Mouse (Mus musculus): Measurements from ENCODE around the gene Tmc2.

Tmc2 gene

GRCm38 (mm10) chr2:130248226-130248625 lies 53.2 kb downstream of the Tmc2 start:
- intact Hi-C loops (cut with DNase I), result loop anchor here (5.0 to 10.0 kb wide), 2 partner anchors 181 to 343 kb away; no protein-coding TSS in a partner anchor

- intact Hi-C loops (cut with DNase I), result no loop called here
Measured at GRCm38 (mm10) chr2:130256762-130257161, 61.8 kb downstream of the Tmc2 start.

GRCm38 (mm10) chr2:130260822-130261221 lies 65.8 kb downstream of the Tmc2 start:
- intact Hi-C loops (cut with DNase I), result no loop called here

GRCm38 (mm10) chr2:130261914-130262313 lies 66.9 kb downstream of the Tmc2 start:
- intact Hi-C loops (cut with DNase I), result no loop called here

- intact Hi-C loops (cut with DNase I), result no loop called here
Measured at GRCm38 (mm10) chr2:130262398-130262797, 67.4 kb downstream of the Tmc2 start.

- intact Hi-C loops (cut with DNase I), result no loop called here
Measured at GRCm38 (mm10) chr2:130265520-130265919, 70.5 kb downstream of the Tmc2 start.

- intact Hi-C loops (cut with DNase I), result no loop called here
Measured at GRCm38 (mm10) chr2:130268074-130268473, 73.1 kb downstream of the Tmc2 start.

GRCm38 (mm10) chr2:130273732-130274131 lies 78.7 kb downstream of the Tmc2 start:
- intact Hi-C loops (cut with DNase I), result no loop called here

GRCm38 (mm10) chr2:130274149-130274861 lies 79.3 kb downstream of the Tmc2 start, which contains the start of gene Nop56:
TSS of gene Nop56 (plus strand) at chr2:130274430.
- intact Hi-C loops (cut with DNase I), result no loop called here

- intact Hi-C loops (cut with DNase I), result no loop called here
Measured at GRCm38 (mm10) chr2:130274862-130275261, 79.9 kb downstream of the Tmc2 start.

GRCm38 (mm10) chr2:130275649-130276048 lies 80.7 kb downstream of the Tmc2 start:
- intact Hi-C loops (cut with DNase I), result no loop called here

- intact Hi-C loops (cut with DNase I), result no loop called here
Measured at GRCm38 (mm10) chr2:130279600-130280091, 84.7 kb downstream of the Tmc2 start.

GRCm38 (mm10) chr2:130280224-130280623 lies 85.2 kb downstream of the Tmc2 start:
- intact Hi-C loops (cut with DNase I), result no loop called here

GRCm38 (mm10) chr2:130280818-130281217 lies 85.8 kb downstream of the Tmc2 start:
- intact Hi-C loops (cut with DNase I), result no loop called here

- intact Hi-C loops (cut with DNase I), result no loop called here
Measured at GRCm38 (mm10) chr2:130283854-130284654, 89.1 kb downstream of the Tmc2 start, which contains the start of gene Idh3b. TSS of gene Idh3b (minus strand) at chr2:130284547.

- intact Hi-C loops (cut with DNase I), result no loop called here
Measured at GRCm38 (mm10) chr2:130289086-130289485, 94.1 kb downstream of the Tmc2 start.

- intact Hi-C loops (cut with DNase I), result loop anchor here (5.0 kb wide), 1 partner anchor 121 kb away; no protein-coding TSS in a partner anchor
Measured at GRCm38 (mm10) chr2:130291434-130291833, 96.4 kb downstream of the Tmc2 start.

- intact Hi-C loops (cut with DNase I), result loop anchor here (2.0 to 5.0 kb wide), 2 partner anchors 70 to 119 kb away; no protein-coding TSS in a partner anchor
Measured at GRCm38 (mm10) chr2:130293009-130293408, 98.0 kb downstream of the Tmc2 start.

GRCm38 (mm10) chr2:130293486-130293885 lies 98.5 kb downstream of the Tmc2 start:
- intact Hi-C loops (cut with DNase I), result loop anchor here (2.0 to 5.0 kb wide), 2 partner anchors 69 to 119 kb away; no protein-coding TSS in a partner anchor

- intact Hi-C loops (cut with DNase I), result loop anchor here (5.0 kb wide), 1 partner anchor 118 kb away; no protein-coding TSS in a partner anchor
Measured at GRCm38 (mm10) chr2:130294218-130294935, 99.4 kb downstream of the Tmc2 start.

- intact Hi-C loops (cut with DNase I), result loop anchor here (5.0 kb wide), 1 partner anchor 117 kb away; no protein-coding TSS in a partner anchor
Measured at GRCm38 (mm10) chr2:130294936-130295277, 99.9 kb downstream of the Tmc2 start, which contains the start of gene Ebf4. TSS of gene Ebf4 (plus strand) at chr2:130295169.

Measured in adrenal gland (tissue).